Mouse (Mus musculus): Measurements from ENCODE around the gene Hectd1. TPM values are rescaled to one million over a fixed set of nuclear protein-coding genes. Genes with fewer than 3 reads are reported as not detected.
A peak's percentile ranks its signal among the peaks of the same experiment; 100 is the strongest.

Hectd1 gene
- total and polyA plus RNA-seq, 3 experiments: 35.0 to 273 (median 249) TPM

GRCm38 (mm10) chr12:51865790-51866179 is 36.4 kb upstream of the Hectd1 start:
- Histone ChIP-seq H3K4me1 (ENCODE audit: insufficient read depth, low read depth, low read length) (peaks cover 45% of the 10 kb centered on the region), H3K27me3 (ENCODE audit: insufficient read depth, low read length) (no peaks in the 10 kb centered on the region), H3K4me3 (ENCODE audit: low read depth, low read length) (no peak overlapping the region), H3K36me3 (replicated peaks) (peaks cover 3% of the 10 kb centered on the region), H3K9me3 (replicated peaks) (peaks cover 3% of the 10 kb centered on the region)
- TF ChIP-seq GATA2 (IDR thresholded peaks at IDR 0.05; ENCODE audit: borderline replicate concordance, low read depth, low read length) (no peak), GATA1 (IDR thresholded peaks at IDR 0.05; ENCODE audit: borderline replicate concordance, low read length) (no peak), CTCF (IDR thresholded peaks at IDR 0.05; ENCODE audit: low read depth, low read length) (no peak), TAL1 (conservative IDR thresholded peaks at IDR 0.05; ENCODE audit: low read depth, low read length) (no peak), POLR2AphosphoS5 (IDR thresholded peaks at IDR 0.05; ENCODE audit: insufficient replicate concordance, low read depth, low read length) (no peak)
- DNase-seq (ENCODE audit: low spot score) (no peak), ATAC-seq (ENCODE audit: extremely low read depth, insufficient number of reproducible peaks, low FRiP score, poor library complexity, severe bottlenecking) (no peak; the same call in 1 of the 2 replicates)

GRCm38 (mm10) chr12:51865061-51865789 is 35.9 kb upstream of the Hectd1 start:
- DNase-seq (ENCODE audit: low spot score) (no peak), ATAC-seq (ENCODE audit: extremely low read depth, insufficient number of reproducible peaks, low FRiP score, poor library complexity, severe bottlenecking) (peak; percentile 37; the same call in 1 of the 2 replicates)
- Histone ChIP-seq H3K4me3 (ENCODE audit: low read depth, low read length) (no peak overlapping the region), H3K4me1 (ENCODE audit: insufficient read depth, low read depth, low read length) (peaks cover 49% of the 10 kb centered on the region), H3K27me3 (ENCODE audit: insufficient read depth, low read length) (no peaks in the 10 kb centered on the region), H3K36me3 (replicated peaks) (no peaks in the 10 kb centered on the region), H3K9me3 (replicated peaks) (no peaks in the 10 kb centered on the region)
- TF ChIP-seq POLR2AphosphoS5 (IDR thresholded peaks at IDR 0.05; ENCODE audit: insufficient replicate concordance, low read depth, low read length) (no peak), CTCF (IDR thresholded peaks at IDR 0.05; ENCODE audit: low read depth, low read length) (no peak), GATA2 (IDR thresholded peaks at IDR 0.05; ENCODE audit: borderline replicate concordance, low read depth, low read length) (no peak), TAL1 (conservative IDR thresholded peaks at IDR 0.05; ENCODE audit: low read depth, low read length) (no peak)

- H3K4me3 ChIP-seq (ENCODE audit: low read depth, low read length): no peak overlapping the region
- no peaks in the 10 kb centered on the region for H3K36me3 ChIP-seq (replicated peaks)
- no peak for TF ChIP-seq POLR2AphosphoS5 (IDR thresholded peaks at IDR 0.05; ENCODE audit: insufficient replicate concordance, low read depth, low read length)
- no peak for TF ChIP-seq CTCF (IDR thresholded peaks at IDR 0.05; ENCODE audit: low read depth, low read length)
- no peak for TF ChIP-seq GATA1 (IDR thresholded peaks at IDR 0.05; ENCODE audit: borderline replicate concordance, low read length)
- no peak for TF ChIP-seq GATA2 (IDR thresholded peaks at IDR 0.05; ENCODE audit: borderline replicate concordance, low read depth, low read length)
- TF ChIP-seq TAL1 (conservative IDR thresholded peaks at IDR 0.05; ENCODE audit: low read depth, low read length): no peak
- no peak for ATAC-seq (ENCODE audit: extremely low read depth, insufficient number of reproducible peaks, low FRiP score, poor library complexity, severe bottlenecking)
- no peaks in the 10 kb centered on the region for H3K27me3 ChIP-seq (ENCODE audit: insufficient read depth, low read length)
- DNase-seq (ENCODE audit: low spot score): no peak
- no peaks in the 10 kb centered on the region for H3K9me3 ChIP-seq (replicated peaks)
- peaks cover 62% of the 10 kb centered on the region for H3K4me1 ChIP-seq (ENCODE audit: insufficient read depth, low read depth, low read length)
Measured at GRCm38 (mm10) chr12:51863116-51864002, 34.0 kb upstream of the Hectd1 start.

GRCm38 (mm10) chr12:51858134-51859028 is 29.0 kb upstream of the Hectd1 start:
- H3K9me3 ChIP-seq (replicated peaks): no peaks in the 10 kb centered on the region
- ATAC-seq (ENCODE audit: extremely low read depth, insufficient number of reproducible peaks, low FRiP score, poor library complexity, severe bottlenecking) (no peak), DNase-seq (ENCODE audit: low spot score) (no peak)
- H3K36me3 ChIP-seq (replicated peaks): peaks cover 2% of the 10 kb centered on the region
- H3K4me1 ChIP-seq (ENCODE audit: insufficient read depth, low read depth, low read length): peaks cover 76% of the 10 kb centered on the region
- no peaks in the 10 kb centered on the region for H3K27me3 ChIP-seq (ENCODE audit: insufficient read depth, low read length)
- peak overlapping the region; percentile 58; the same call in 1 of the 2 replicates for H3K4me3 ChIP-seq (ENCODE audit: low read depth, low read length)
- no peak for TF ChIP-seq TAL1 (conservative IDR thresholded peaks at IDR 0.05; ENCODE audit: low read depth, low read length)
- TF ChIP-seq POLR2AphosphoS5 (IDR thresholded peaks at IDR 0.05; ENCODE audit: insufficient replicate concordance, low read depth, low read length): no peak
- TF ChIP-seq CTCF (IDR thresholded peaks at IDR 0.05; ENCODE audit: low read depth, low read length): no peak
- no peak for TF ChIP-seq GATA1 (IDR thresholded peaks at IDR 0.05; ENCODE audit: borderline replicate concordance, low read length)
- TF ChIP-seq GATA2 (IDR thresholded peaks at IDR 0.05; ENCODE audit: borderline replicate concordance, low read depth, low read length): no peak

GRCm38 (mm10) chr12:51856768-51857295 is 27.5 kb upstream of the Hectd1 start:
- DNase-seq (ENCODE audit: low spot score) (no peak), ATAC-seq (ENCODE audit: extremely low read depth, insufficient number of reproducible peaks, low FRiP score, poor library complexity, severe bottlenecking) (peak; percentile 73)
- peaks cover 86% of the 10 kb centered on the region for H3K4me1 ChIP-seq (ENCODE audit: insufficient read depth, low read depth, low read length)

More at GRCm38 (mm10) chr12:51856768-51857295, 27.5 kb upstream of the Hectd1 start:
- Histone ChIP-seq H3K27me3 (ENCODE audit: insufficient read depth, low read length) (no peaks in the 10 kb centered on the region), H3K36me3 (replicated peaks) (peaks cover 6% of the 10 kb centered on the region), H3K4me3 (ENCODE audit: low read depth, low read length) (peak overlapping the region; percentile 58; the same call in 1 of the 2 replicates), H3K9me3 (replicated peaks) (no peaks in the 10 kb centered on the region)
- TF ChIP-seq TAL1 (conservative IDR thresholded peaks at IDR 0.05; ENCODE audit: low read depth, low read length): no peak; the same call in 1 of the 2 replicates

Data from G1E (cell line).